Comparison of ENCODE assay signal across 8 mouse cellular contexts in genomic region chr2:9889651-9890183, GRCm38 (mm10). TPM values are rescaled to one million over a fixed set of nuclear protein-coding genes. Genes with fewer than 3 reads are reported as not detected.
DNase-seq lines count a peak whose midpoint lies in the region; ATAC-seq lines count a peak whose summit lies in the region.

Gata3 (minus strand) TSS chr2:9890034.

- H3K4me3 ChIP-seq in embryonic facial prominence, embryonic 10.5 days: peak within 1 kb of the TSS; percentile 46
- H3K4me3 ChIP-seq in limb, embryonic 12.5 days (replicated peaks): peak within 1 kb of the TSS; percentile 19
- H3K4me3 ChIP-seq in stomach, embryonic 14.5 days (ENCODE audit: low read depth, low read length): 0 out of 2 replicates have a peak within 1 kb of the TSS, but pooled peaks have one; percentile 1

- peaks cover 21% of the 10 kb centered on the region for H3K4me1 ChIP-seq in embryonic facial prominence, embryonic 10.5 days
- peaks cover 9% of the 10 kb centered on the region for H3K4me1 ChIP-seq in limb, embryonic 12.5 days (replicated peaks)
- H3K4me1 ChIP-seq in stomach, embryonic 14.5 days (ENCODE audit: control insufficient read depth, insufficient read depth, low read length): no peaks in the 10 kb centered on the region

- WGBS in embryonic facial prominence, embryonic 10.5 days: under 1% methylated on average over 23 of the region's 23 CpGs
- WGBS in limb, embryonic 12.5 days: under 1% methylated on average over 23 of the region's 23 CpGs
- under 1% methylated on average over 23 of the region's 23 CpGs for WGBS in stomach, embryonic 14.5 days

- peak within 1 kb of the TSS; percentile 39 for H3K4me2 ChIP-seq in limb, embryonic 12.5 days
- H3K4me2 ChIP-seq in stomach, embryonic 14.5 days (replicated peaks; ENCODE audit: low read depth, low read length): peak within 1 kb of the TSS; percentile 26

- H3K9ac ChIP-seq in limb, embryonic 12.5 days (replicated peaks): no peak within 1 kb of the TSS
- no peak within 1 kb of the TSS for H3K9ac ChIP-seq in stomach, embryonic 14.5 days (replicated peaks; ENCODE audit: low read depth, low read length)

- H3K27me3 ChIP-seq in embryonic facial prominence, embryonic 10.5 days (replicated peaks; ENCODE audit: low read depth, poor library complexity, severe bottlenecking): peaks cover 98% of the 10 kb centered on the region
- peaks cover 95% of the 10 kb centered on the region for H3K27me3 ChIP-seq in limb, embryonic 12.5 days
- H3K27me3 ChIP-seq in stomach, embryonic 14.5 days (ENCODE audit: control insufficient read depth, insufficient read depth, low read length): peaks cover 63% of the 10 kb centered on the region

- intact Hi-C loops in gastrocnemius, postnatal 36 days (cut with DNase I): loop anchor here (5.0 to 10.0 kb wide), 3 partner anchors 125 to 1898 kb away; no protein-coding TSS in a partner anchor

- H3K36me3 ChIP-seq in embryonic facial prominence, embryonic 10.5 days (replicated peaks): no peaks in the 10 kb centered on the region
- no peaks in the 10 kb centered on the region for H3K36me3 ChIP-seq in limb, embryonic 12.5 days
- H3K36me3 ChIP-seq in stomach, embryonic 14.5 days (ENCODE audit: control insufficient read depth, insufficient read depth, low read length): no peaks in the 10 kb centered on the region

- peak; percentile 10 for DNase-seq in retina, postnatal 1 day
- DNase-seq in retina, embryonic 14.5 days (ENCODE audit: low spot score): no peak
- peak; percentile 42 for DNase-seq in embryonic facial prominence, embryonic 10.5 days (ENCODE audit: low spot score)
- DNase-seq in gastrocnemius, postnatal 36 days: no peak
- no peak for DNase-seq in layer of hippocampus, postnatal 14 days (ENCODE audit: low spot score in 2 of 2)
- DNase-seq in layer of hippocampus, adult 9-10 months (ENCODE audit: low spot score): no peak

- H3K27ac ChIP-seq in embryonic facial prominence, embryonic 10.5 days (replicated peaks): no peak within 1 kb of the TSS
- H3K27ac ChIP-seq in limb, embryonic 12.5 days: no peak within 1 kb of the TSS
- no peak within 1 kb of the TSS for H3K27ac ChIP-seq in stomach, embryonic 14.5 days (ENCODE audit: low read length)

- no peak for ATAC-seq in limb, embryonic 12.5 days (ENCODE audit: insufficient number of reproducible peaks, insufficient read depth, low FRiP score, low TSS enrichment, low read depth)
- ATAC-seq in stomach, embryonic 14.5 days (ENCODE audit: insufficient number of reproducible peaks, insufficient read depth, low FRiP score, low read depth): no peak

- H3K9me3 ChIP-seq in embryonic facial prominence, embryonic 10.5 days: no peaks in the 10 kb centered on the region
- peaks cover 4% of the 10 kb centered on the region; the same call in 1 of the 2 replicates for H3K9me3 ChIP-seq in limb, embryonic 12.5 days
- H3K9me3 ChIP-seq in stomach, embryonic 14.5 days (ENCODE audit: control insufficient read depth, low read depth, low read length): no peaks in the 10 kb centered on the region

RNA-seq across cellular contexts. Expression of gene Gata3, which starts in this region (rescaled TPM):
- polyA plus RNA-seq in embryonic facial prominence, embryonic 10.5 days (2016; fragmentation: Nextera tagmentation; extraction: Ambion mirVana): 24.5 and 29.1 TPM in 2 replicates
- 4.2 and 5.0 TPM in 2 replicates for polyA plus RNA-seq in limb, embryonic 12.5 days (2016; fragmentation: Nextera tagmentation; extraction: Ambion mirVana)
- polyA plus RNA-seq in stomach, embryonic 14.5 days (2014; fragmentation: Nextera tagmentation; extraction: Ambion mirVana): 4.1 and 4.8 TPM in 2 replicates
- total RNA-seq in gastrocnemius, postnatal 36 days (2021): under 1 TPM; 0.57 to 0.92 TPM
- total RNA-seq in layer of hippocampus, postnatal 14 days (2021): under 1 TPM; 0.44 to 0.79 TPM

Comparison
In these comparisons a context has a peak if more than half of its experiments do, and no peak if none do; other contexts are left out.
1. DNase-seq: peak in retina, postnatal 1 day (single experiment) and embryonic facial prominence, embryonic 10.5 days (single experiment); none in retina, embryonic 14.5 days (single experiment), gastrocnemius, postnatal 36 days (0 of 2), layer of hippocampus, postnatal 14 days (0 of 2) and layer of hippocampus, adult 9-10 months (single experiment).
2. Peak in every context shown above with its lines, with median percentiles within 50 percentile points of each other: H3K4me3 ChIP-seq.